Mouse (Mus musculus) lung, postnatal 14 days (tissue): ENCODE measurements around the gene Slc25a29.
"Not testable (repeated sequence)": the region's sequence is repeated elsewhere in the genome, so short reads cannot be mapped to it uniquely, and the experiment has no call there.

ENCODE experiments used
- DNase-seq: peaks from one replicate; pipeline ENCODE4 v3.0.0; 2021

Slc25a29 gene

DNA sequence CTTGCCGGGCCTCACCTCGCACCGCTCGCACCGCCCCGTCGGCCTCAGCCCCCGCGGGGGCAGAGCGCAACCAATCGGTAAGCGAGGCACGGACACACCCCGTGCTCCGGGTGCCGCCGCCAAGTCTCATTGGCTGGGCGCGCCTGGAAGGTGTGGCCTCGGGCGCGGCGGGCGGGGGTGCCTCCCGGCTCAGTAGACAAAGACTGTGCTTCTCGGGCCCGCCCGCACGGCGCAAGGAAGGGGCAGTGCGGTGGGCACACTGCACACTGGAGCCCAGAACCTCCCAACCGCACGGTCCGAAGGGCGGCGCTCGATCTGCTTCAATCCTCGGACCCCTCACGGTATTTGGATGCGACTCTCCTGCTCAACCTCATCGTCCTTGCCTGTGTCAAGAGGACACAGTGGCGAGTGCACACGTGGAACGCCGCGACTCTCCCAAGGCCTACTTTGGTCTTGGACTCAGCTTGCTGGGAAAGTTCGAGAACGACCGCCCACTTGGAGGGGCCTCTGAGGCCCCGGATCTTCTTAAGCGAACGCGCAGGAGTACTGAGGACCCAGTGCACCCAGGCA is at the start of gene Slc25a29, which contains the start of gene Slc25a47:
Slc25a29 (minus strand) TSS at position 44 of the 570 bp plus-strand sequence.
Slc25a47 (plus strand) TSS at position 207 of the 570 bp plus-strand sequence.
- DNase-seq = peak; percentile 96

DNA sequence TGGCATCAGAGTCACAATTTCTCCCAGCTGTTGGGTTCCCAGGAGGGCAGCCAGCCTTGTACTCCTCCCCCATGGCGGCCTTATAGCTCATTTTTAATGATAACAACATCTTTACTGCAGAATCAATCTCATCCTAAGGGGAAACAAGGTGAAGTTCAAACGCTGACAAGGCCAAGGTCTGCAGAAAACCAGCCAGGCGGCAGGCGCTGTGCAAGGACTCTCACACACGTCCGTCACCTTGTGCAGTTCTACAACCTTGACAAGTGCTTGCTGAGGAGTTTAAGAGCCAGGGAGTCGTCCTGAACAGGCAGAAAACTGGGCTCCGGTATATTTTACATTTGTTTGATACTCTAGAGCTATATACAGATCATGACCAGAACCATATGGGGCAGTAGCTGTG is 47.1 kb upstream of the Slc25a29 start:
- no peak for DNase-seq

DNA sequence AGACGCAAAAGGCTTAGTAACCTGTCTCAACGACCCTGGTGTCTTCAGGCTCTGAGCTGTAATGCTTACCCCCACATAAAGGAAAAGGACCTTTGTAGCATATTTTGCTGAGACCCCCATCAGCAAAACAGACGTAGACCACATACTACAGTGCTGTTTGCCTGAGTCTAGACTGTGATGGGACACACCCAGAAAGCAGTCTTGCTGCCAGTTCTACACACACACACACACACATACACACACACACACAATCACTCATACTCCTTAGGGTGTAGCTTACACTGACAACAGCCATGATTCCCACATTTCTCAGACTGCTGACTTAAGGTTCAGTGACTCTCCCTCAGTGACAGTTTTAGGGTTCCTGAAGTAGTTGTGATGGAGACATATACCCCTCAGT is 45.5 kb upstream of the Slc25a29 start:
- DNase-seq = no peak

DNA sequence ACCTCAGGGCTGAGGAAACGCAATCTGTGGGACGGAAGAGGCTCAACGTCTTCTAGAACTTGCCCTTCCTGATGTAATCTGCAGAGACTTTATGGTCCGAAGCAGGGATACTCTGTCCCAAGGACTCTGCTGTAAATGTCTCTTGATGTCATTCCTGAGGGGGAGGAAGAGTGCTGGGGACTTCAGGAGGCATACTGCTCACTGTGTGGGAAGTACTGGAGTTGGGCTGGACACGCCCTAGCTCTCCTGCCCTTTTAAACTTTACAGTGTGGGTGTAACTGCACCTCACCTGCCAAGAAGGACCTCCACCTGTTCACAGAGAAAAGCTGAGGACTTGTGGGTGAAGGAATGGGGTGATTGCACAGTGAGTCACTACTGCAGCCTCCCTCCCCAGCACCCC is 44.9 kb upstream of the Slc25a29 start:
- no peak for DNase-seq

DNA sequence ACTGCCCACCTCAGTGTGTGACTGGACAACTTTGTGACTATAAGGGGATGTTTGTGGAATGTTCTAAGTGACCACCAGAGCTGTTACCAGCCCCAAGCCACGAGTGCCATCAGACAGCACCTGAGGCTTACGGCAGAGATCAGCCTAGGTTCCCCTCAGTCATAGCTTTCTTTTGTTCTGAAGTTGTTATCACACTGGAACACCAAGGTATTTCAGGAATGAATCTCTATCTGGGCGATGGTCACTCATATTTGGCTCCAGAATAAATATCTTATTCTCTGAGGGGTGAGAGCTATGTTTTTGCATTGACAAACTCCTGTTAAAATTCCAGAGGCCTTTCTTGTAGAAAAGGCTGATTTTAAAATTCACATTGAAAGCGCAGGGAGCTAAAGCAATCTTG is 43.5 kb upstream of the Slc25a29 start:
- DNase-seq = no peak

DNA sequence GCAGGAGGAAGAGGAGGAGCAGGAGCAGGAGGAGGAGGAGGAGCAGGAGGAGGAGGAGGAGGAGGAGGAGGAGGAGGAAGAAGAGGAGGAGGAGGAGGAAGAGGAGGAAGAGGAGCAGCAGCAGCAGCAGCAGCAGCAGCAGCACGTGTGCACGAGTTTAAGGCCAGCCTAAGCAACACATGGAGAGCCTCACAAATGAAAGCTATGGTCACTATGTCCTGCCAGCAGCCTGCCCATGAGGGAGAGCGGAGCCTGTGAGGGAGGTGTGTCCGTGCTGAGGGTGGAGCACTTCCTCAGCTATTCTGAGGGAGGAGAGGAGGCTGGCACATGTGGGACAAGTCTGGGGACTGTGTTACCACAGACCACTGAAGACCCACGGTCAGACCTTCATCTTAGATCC is 37.4 kb upstream of the Slc25a29 start:
- DNase-seq = no peak

DNA sequence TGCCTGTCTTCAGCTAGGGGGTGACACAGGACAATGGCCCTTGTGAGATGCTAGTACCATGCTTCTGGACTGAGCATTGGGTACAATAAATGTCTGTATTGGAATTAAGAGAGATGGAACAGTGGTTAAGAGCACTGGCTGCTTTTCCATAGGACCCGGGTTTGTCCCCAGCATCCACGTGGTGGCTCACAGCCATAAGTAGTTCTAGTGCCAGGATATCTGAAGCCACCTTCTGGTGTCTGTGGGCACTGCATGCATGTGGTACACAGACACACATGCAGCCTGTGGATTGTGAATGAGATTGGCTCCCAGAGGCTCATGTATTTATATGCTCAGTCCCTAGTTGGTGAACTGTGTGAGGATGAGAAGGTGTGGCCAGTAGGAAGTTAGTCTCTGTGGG is 33.9 kb upstream of the Slc25a29 start:
- DNase-seq = no peak

DNA sequence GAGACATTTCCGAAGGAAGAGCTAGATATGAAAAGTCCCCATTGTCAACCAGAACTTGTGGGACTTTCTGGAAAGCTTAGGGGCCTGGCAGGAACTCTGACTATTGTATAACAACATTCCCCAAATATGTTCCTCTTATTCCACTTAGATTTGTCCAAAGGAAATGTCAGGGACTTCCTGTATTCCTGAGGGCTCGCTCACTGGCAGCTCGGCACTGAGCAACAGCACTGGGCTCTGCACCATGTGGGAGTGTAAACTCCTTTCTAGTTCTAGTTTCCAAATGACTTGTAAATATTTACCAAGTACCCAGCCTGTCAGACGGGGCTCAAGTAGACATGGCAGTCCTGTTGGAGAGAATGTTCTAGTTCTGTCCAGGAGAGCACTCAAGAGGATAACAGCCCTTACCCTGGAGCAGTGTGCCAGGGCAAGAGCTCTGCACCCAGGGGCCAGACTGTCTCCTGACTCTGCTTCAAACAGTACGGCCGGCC is 29.4 kb upstream of the Slc25a29 start:
- DNase-seq = peak; percentile 58

DNA sequence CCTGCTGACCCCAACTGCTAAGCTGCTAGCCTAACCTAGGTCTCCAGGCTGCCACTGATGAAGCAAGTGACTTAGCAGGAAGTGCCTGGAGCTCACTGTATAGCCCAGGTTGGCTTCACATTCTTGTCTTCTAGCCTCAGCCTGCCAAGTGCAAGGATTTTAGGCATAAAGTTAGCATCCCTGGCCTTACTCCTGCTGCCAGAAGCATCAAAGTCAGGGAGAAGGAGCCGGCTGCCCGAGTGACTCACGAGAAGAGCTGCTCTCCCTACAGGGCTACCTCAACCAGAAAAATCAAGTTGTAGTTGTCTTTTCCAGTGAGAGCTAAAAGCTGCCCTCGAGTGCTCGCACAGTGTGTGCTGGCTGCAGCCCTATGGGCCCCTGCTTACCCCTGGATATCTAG is 22.8 kb upstream of the Slc25a29 start:
- DNase-seq = no peak

DNA sequence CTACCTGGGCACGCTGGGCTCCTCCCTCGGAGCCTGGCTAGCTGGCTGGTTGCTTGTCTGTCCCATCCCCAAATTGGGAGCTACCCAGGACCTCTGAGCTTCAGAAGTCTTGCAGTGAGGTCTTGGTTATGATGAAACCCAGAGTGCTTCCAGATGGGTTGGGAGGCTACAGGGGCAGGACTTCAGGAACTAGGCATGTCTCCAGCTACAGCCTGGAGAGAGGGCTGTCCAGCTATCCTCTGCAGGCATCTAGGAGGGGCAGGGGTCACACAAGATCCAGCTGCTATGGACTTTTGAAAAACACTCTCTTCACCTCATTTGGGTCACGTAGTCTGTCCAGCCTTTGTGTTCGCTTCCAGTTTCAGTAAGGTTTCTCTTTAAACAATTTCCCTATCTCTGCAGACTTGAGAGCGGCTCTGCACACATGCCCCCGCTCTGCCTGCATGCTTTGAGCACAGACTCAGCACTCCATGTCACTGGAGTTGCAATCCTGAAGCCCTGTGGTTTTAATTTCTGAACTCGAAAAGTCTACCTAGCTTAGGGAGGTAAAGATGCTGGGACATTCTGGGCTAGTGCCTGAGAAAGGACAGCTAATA is 22.0 kb upstream of the Slc25a29 start:
- peak; percentile 52 for DNase-seq

DNA sequence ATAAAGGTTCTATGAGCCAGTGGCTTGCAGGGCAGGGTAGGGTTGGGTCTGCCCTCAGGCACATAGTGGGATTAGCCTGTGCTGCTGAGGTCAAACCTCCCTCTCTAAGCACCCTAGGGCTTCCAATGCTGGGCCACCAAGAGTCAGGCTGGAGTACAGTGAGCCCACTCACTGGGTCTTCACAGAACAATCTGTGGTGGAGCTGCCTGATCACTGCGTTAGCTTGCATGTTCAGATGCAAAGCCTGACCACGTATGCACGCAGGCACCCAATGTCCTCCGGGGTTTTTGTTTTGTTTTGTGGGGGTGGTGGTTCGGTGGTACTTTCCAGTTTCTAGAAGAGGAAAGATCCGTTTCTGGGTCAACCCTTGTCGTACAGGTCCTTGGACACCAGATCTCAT is 21.4 kb upstream of the Slc25a29 start:
- DNase-seq = no peak

DNA sequence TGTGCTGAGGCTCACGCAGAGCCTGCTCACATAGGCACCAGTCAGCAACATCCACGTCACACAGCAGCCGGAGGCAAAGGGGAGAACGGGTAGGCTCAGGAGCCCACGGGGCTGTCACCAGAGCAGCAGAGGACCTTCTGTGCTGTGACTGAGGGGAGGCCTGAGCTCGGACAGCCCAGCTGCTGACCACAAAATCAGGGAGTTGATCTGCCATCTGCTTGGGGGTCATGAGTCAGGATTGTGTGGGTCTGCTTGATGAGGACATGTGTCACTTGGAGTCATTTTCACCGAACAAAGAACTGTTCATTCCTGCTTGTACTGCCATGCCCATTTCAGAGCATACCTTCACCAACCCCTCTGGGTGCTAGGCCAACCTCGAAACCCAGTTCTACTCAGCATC is 20.5 kb upstream of the Slc25a29 start:
- DNase-seq = no peak

DNA sequence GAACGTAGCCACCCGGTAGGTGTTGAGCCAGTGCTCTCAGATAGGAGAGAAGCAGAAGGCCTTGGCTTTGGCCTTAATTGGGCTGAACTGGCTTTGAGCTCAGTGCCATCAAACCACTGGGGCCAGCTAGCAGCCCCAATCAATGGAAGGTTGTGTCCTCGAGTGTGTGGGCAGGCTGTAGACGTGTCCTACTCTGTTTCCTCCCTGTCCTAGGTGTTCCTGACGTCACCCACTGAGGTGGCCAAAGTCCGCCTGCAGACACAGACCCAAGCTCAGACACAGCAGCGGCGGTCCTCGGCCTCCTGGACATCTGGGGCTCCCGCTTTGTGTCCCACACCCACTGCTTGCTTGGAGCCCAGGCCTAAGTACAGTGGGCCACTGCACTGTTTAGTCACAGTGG is 19.4 kb upstream of the Slc25a29 start:
- DNase-seq = no peak

DNA sequence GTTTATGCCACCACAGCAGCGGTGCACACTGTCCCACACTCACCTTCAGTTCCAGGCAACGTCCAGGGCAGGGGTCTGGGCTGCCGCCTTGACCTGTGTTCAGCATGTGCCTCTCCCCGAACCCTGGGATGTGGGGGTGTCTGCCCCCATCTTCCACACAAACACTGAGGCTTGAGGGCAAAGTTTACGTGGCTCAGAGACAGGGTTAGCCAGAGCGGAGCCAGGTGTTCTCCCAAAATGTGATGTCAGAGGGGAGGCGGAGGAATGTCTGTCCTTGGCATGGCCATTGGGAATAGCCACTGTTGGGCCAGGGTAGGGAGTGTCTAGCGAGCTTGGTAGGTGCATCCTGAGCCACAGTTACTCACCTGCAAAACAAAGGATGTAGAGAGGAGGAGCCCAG is 17.1 kb upstream of the Slc25a29 start:
- DNase-seq = no peak

DNA sequence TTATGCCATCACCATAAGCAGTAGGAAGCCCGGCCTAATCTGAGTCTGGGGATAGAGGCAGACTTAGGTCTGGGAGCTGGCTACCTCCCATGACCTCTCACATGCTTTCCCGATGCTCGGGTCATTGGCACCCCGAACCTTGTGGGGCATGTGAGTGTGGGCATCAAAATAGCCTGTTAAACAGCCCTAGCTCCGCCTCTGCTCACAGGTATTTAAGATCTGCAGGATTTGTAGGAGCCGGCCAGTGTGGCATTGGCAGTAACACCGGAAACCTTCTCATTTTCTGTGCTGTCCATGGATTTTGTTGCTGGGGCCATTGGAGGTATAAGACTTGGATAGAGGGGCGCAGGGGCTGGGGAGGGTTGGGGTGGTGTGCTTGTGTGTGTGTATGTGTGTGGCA is 15.2 kb upstream of the Slc25a29 start:
- no peak for DNase-seq

DNA sequence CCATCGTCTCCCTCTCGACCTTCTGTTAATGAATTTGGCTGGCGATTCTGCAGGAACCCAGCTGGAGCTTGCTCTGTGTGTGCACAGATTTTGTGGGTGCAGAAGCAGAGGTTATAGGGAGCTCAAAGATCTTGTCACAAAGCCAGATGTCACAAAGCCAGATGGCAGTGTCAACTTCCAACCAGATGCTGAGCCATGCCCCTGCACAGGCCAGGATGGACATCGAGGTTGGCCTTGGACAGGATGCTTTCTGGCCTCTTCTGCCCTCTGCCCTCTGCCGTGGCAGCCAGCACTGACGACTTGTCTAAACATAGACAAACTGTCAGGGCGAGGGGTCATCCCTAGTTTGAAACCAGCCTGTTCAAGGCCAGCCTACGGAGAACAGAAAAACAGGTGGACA is 14.4 kb upstream of the Slc25a29 start:
- DNase-seq = peak; percentile 42

DNA sequence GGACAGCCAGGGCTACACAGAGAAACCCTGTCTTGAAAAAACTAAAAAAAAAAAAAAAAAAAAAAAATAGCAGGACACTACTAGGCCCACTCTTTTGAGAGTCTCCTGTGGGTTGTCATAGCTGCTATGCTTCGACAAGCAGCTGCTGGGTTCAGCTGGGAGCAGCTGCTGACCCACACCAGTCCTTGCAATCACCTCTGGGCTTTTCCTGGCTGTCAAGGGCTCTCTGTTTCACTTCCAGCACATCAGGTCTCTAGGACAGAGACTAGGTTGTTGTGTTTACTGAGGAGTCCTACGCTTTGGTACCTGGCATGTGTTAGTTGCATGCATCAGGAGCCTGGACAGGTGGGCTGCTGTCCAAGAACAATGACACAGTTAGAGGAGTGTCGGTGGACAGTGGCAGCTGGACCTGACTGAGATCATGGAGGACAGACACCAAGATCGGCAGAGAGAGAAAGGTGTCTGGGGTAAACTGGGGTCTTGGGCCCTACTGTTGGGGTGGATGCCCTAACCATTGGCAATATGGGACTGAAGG is 13.9 kb upstream of the Slc25a29 start:
- DNase-seq = no peak

DNA sequence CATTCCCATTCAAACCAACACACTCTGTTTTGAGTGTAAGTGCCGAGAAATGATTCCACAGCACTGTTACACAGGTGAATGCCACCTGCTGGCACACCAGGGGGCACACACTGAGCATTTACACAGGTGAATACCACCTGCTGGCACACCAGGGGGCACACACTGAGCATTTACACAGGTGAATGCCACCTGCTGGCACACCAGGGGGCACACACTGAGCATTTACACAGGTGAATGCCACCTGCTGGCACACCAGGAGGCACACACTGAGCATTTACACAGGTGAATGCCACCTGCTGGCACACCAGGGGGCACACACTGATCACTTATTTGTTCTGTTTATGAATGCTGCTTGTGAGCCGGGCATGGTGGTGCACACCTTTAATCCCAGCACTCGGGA is 12.3 kb upstream of the Slc25a29 start:
- not testable (repeated sequence) for DNase-seq

DNA sequence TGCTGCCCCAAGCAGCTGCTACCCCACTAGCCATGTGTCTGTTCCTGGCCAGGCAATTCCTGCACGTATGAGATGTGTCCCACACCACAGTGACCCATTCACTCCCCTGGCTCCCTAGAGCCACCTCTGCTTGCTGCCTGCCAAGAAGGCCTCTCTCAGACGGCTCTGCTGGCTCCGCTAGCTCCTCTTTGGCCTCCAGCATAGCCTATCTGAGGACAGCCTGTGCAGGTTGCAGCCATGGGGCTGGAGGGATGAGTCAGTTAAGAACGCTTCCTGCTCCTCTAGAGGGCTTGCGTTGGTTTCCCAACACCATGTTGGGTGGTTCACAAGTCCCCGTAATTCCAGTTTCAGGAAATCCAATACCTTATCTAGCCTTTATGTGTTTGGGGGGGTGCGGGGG is 7.0 kb upstream of the Slc25a29 start:
- DNase-seq = no peak

DNA sequence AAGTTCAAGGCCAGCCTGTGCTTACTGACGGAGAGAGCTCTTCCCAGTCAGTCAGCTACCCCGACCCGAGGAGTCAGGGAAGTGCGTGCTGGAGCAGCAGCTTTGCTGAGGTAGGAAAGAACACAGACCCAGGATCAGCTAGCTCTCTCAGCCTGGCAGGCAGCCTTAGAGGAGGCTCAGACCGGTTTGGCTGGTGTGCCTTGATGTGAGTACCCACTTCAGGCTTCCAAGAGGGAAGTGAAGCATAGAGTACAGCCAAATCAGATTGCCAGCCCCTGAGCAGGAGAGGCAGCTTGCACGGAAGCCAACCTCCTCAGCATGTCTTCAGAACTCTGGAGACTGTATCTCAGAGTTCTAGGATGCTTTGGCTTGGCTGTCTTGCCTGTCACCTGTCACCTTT is 5.5 kb upstream of the Slc25a29 start:
- DNase-seq = peak; percentile 77

DNA sequence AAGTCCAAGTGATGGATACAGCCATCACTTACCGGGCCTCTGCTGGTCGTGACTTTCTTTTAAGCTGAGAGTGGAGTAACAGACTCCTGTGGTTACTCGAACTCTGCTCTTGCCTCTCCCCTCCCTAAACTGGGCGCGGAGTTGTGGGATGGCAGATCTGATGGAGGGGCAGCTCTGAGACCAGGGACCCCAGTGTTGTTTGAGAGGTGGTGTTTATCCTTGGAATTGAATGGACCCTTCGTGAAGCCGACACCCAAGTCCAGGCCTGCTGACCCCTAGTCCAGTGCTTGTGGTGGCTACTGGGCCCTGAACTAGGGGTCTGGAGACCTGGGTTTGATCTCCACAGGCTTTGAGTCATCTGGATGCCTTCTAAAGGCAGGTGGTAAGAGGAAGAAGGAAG is 1.0 kb upstream of the Slc25a29 start:
- DNase-seq = no peak

DNA sequence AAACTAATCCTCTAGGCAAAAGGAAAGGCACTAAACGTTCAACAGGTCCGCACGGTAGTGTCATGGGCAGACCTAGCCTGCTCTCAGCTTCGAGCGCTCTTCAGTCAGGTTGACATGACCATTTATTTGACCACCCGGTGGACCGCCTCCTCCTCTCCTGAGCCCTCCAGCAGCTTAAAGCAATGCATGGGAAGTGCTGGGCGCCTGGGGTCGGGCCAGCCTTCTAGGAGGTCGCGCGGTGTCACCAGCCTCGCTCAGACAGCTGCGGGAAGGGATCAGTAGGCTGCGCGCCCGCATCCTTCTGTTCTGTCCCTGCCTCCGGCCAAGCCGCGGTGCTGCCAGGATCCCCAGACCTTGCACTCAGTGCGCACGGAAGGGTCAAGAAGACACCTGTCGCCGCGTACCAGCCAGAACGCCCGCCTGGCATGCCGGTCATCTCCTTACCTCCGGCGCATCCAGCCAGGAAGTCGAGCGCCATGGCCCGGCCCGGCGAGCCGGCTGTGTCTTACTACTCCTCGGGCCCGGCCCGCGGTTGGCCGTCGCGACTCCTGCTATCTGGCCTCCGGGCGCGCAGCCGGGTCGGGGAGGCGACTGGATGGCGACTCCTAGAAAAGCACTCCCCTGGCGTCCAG is 359 bp downstream of the Slc25a29 start:
- no peak for DNase-seq

DNA sequence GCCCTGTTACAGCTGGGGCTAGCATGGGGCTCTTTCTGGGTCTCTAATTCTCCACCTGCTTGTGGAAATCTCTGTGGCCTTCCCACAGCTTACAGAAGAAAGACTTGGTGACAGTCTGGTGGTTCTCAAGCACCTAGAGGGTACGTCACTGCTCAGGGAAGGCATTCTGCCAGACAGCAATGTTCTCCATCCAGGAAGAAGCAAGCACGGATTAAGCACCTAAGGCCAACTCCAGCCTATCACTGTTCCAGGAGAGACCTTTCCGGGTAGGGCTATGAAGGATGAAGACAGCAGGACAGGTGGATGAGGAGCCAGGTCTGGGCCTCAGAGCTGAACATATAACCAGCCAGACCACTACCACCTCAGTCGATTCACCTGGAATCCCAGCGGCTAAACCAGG is 897 bp downstream of the Slc25a29 start:
- DNase-seq = no peak

DNA sequence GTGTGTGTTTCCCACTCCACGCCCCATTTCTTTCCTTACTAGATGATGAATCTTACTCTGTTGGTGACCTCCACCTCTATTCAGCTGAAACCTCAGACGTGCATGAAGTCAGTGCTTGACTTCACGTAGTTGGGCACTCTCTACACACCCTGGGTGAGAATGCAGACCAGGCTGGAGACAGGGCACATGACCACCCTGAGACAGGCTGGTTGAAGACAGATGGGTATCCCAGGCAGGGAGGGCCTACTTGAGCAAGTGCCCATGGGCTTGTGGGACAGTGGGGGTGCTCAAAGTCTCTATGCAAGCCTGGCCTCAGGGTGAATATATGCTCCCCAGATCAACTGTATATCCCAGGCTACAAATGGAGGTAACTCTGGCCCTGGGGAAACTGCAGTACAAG is 1.3 kb downstream of the Slc25a29 start:
- DNase-seq = no peak
